Mouse (Mus musculus): ENCODE measurements around the gene Golga2. TPM values are rescaled to one million over a fixed set of nuclear protein-coding genes. Genes with fewer than 3 reads are reported as not detected.

Gene Golga2
- total and polyA plus RNA-seq, 3 experiments: 15.4 to 27.1 (median 23.0) TPM

- peaks cover 2 to 14% of the 10 kb centered on the region in 2 experiments; a peak in 3 of 4 replicates for H3K4me1 ChIP-seq (ENCODE audit: control insufficient read depth in 1 of 2, insufficient read depth in 2 of 2)
- peaks cover 86% of the 10 kb centered on the region for H3K27me3 ChIP-seq (replicated peaks)
- H3K9ac ChIP-seq (ENCODE audit: insufficient read depth, low read depth): no peak overlapping the region
- no peak for DNase-seq (ENCODE audit: extremely low read depth)
- dilution Hi-C loops (cut with MboI; ENCODE audit: extremely low pct_ligation_motif_present, extremely low pct_unique_long_range_greater_than_20kb, low sequenced_read_pairs): no loop called here
- TF ChIP-seq ELF1 (IDR thresholded peaks at IDR 0.05; ENCODE audit: low read depth, low read length) (no peak), PAX5 (IDR thresholded peaks at IDR 0.05; ENCODE audit: low read length) (no peak), ZMIZ1 (IDR thresholded peaks at IDR 0.05; ENCODE audit: low read depth, low read length) (no peak)
- no peaks in the 10 kb centered on the region for H3K79me2 ChIP-seq (replicated peaks; ENCODE audit: control insufficient read depth, extremely low read depth, insufficient read depth, poor library complexity, severe bottlenecking)
- H3K9me3 ChIP-seq (replicated peaks; ENCODE audit: low read length): no peaks in the 10 kb centered on the region
- H3K4me3 ChIP-seq (replicated peaks in 1 of 3; ENCODE audit: low read depth in 2 of 3, low read length in 2 of 3, poor library complexity in 1 of 3): no peak overlapping the region
- in situ Hi-C loops (cut with MboI; ENCODE audit: low pct_ligation_motif_present, low pct_unique_long_range_greater_than_20kb, low sequenced_read_pairs): no loop called here
- no peak overlapping the region for H3K4me2 ChIP-seq (ENCODE audit: insufficient read depth, low read depth, poor library complexity, severe bottlenecking)
- no peak overlapping the region for H3K27ac ChIP-seq (ENCODE audit: insufficient read depth, low read depth)
- no peaks in the 10 kb centered on the region for H3K36me3 ChIP-seq (replicated peaks in 1 of 2; ENCODE audit: control insufficient read depth in 1 of 2, insufficient read depth in 1 of 2, low read length in 1 of 2)
These were observed 59.8 kb downstream of the Golga2 start for GRCm38 (mm10) chr2:32347019-32347418.

- no peak overlapping the region for H3K4me2 ChIP-seq (ENCODE audit: insufficient read depth, low read depth, poor library complexity, severe bottlenecking)
- H3K79me2 ChIP-seq (replicated peaks; ENCODE audit: control insufficient read depth, extremely low read depth, insufficient read depth, poor library complexity, severe bottlenecking): no peaks in the 10 kb centered on the region
- H3K9ac ChIP-seq (ENCODE audit: insufficient read depth, low read depth): no peak overlapping the region
- peaks cover 86% of the 10 kb centered on the region for H3K27me3 ChIP-seq (replicated peaks)
- no peak overlapping the region for H3K4me3 ChIP-seq (replicated peaks in 1 of 3; ENCODE audit: low read depth in 2 of 3, low read length in 2 of 3, poor library complexity in 1 of 3)
- H3K27ac ChIP-seq (ENCODE audit: insufficient read depth, low read depth): no peak overlapping the region
- TF ChIP-seq USF2 (conservative IDR thresholded peaks at IDR 0.05; ENCODE audit: low read depth, low read length) (no peak), TCF12 (IDR thresholded peaks at IDR 0.05; ENCODE audit: low read depth, low read length) (no peak), CTCF (conservative IDR thresholded peaks at IDR 0.05 in 1 of 2, IDR thresholded peaks at IDR 0.05 in 1 of 2; ENCODE audit: low read depth in 2 of 2, low read length in 2 of 2) (no peak), BHLHE40 (IDR thresholded peaks at IDR 0.05; ENCODE audit: low read depth, low read length) (no peak), RAD21 (IDR thresholded peaks at IDR 0.05; ENCODE audit: low read depth, low read length) (no peak), TBP (conservative IDR thresholded peaks at IDR 0.05; ENCODE audit: low read depth, low read length) (no peak), SIN3A (IDR thresholded peaks at IDR 0.05; ENCODE audit: low read length) (no peak), NELFE (IDR thresholded peaks at IDR 0.05; ENCODE audit: low read depth, low read length) (no peak), NRF1 (IDR thresholded peaks at IDR 0.05; ENCODE audit: low read depth, low read length) (no peak), MAZ (IDR thresholded peaks at IDR 0.05; ENCODE audit: low read depth, low read length) (no peak), IRF4 (IDR thresholded peaks at IDR 0.05; ENCODE audit: low read depth, low read length) (no peak), ZKSCAN1 (IDR thresholded peaks at IDR 0.05; ENCODE audit: borderline replicate concordance, low read depth, low read length) (no peak)
- no peaks in the 10 kb centered on the region for H3K36me3 ChIP-seq (replicated peaks in 1 of 2; ENCODE audit: control insufficient read depth in 1 of 2, insufficient read depth in 1 of 2, low read length in 1 of 2)
- in situ Hi-C loops (cut with MboI; ENCODE audit: low pct_ligation_motif_present, low pct_unique_long_range_greater_than_20kb, low sequenced_read_pairs) (no loop called here), dilution Hi-C loops (cut with MboI; ENCODE audit: extremely low pct_ligation_motif_present, extremely low pct_unique_long_range_greater_than_20kb, low sequenced_read_pairs) (no loop called here)
- no peak for DNase-seq (ENCODE audit: extremely low read depth)
- H3K9me3 ChIP-seq (replicated peaks; ENCODE audit: low read length): no peaks in the 10 kb centered on the region
- H3K4me1 ChIP-seq (ENCODE audit: control insufficient read depth in 1 of 2, insufficient read depth in 2 of 2): peaks cover 5 to 19% of the 10 kb centered on the region in 2 experiments; a peak in 3 of 4 replicates
These were observed 61.1 kb downstream of the Golga2 start for GRCm38 (mm10) chr2:32348311-32348710.
